Mouse (Mus musculus) ES-E14 (cell line): ENCODE data around the gene Fry. TPM values are rescaled to one million over a fixed set of nuclear protein-coding genes. Genes with fewer than 3 reads are reported as not detected.
A peak's percentile ranks its signal among the peaks of the same experiment; 100 is the strongest.

ENCODE experiments used
- DNase-seq: peaks from one replicate; pipeline ENCODE4 v3.0.0-alpha.2; 2013; ENCODE audit warnings: low read depth, low spot score
- H3K27ac ChIP-seq: 2 replicates; pipeline ENCODE4 v1.5.1; 2012; ENCODE audit warnings: low read depth, mild to moderate bottlenecking, low read length, moderate library complexity, mixed read lengths; ENCODE audit not compliant: poor library complexity, insufficient read depth, severe bottlenecking
- H3K36me3 ChIP-seq: 2 replicates; pipeline ENCODE4 v1.6.1; 2012; ENCODE audit warnings: mild to moderate bottlenecking, low read length, moderate library complexity, mixed read lengths; ENCODE audit not compliant: control insufficient read depth, poor library complexity, insufficient read depth, severe bottlenecking
- H3K4me1 ChIP-seq, 2 experiments: fragments of 150-350 bp in 1 of 2; sonication (generic) in 1 of 2; 2 replicates each; pipeline ENCODE4 v1.6.1; 2012; ENCODE audit warnings: low read length in 2 of 2, mild to moderate bottlenecking in 1 of 2, mixed read lengths in 1 of 2; ENCODE audit not compliant: control insufficient read depth in 2 of 2, insufficient read depth in 2 of 2, poor library complexity in 1 of 2
- H3K4me3 ChIP-seq, 2 experiments: fragments of 150-350 bp in 1 of 2; sonication (generic) in 1 of 2; 2 replicates each; pipeline ENCODE4 v1.5.1; 2012; ENCODE audit warnings: low read length in 2 of 2, low read depth in 1 of 2, mild to moderate bottlenecking in 1 of 2, mixed read lengths in 1 of 2; ENCODE audit not compliant: insufficient read depth in 1 of 2, poor library complexity in 1 of 2, severe bottlenecking in 1 of 2
- H3K9ac ChIP-seq: 2 replicates; pipeline ENCODE4 v1.6.1; 2012; ENCODE audit warnings: low read depth, mild to moderate bottlenecking, low read length, mixed read lengths; ENCODE audit not compliant: poor library complexity, insufficient read depth, severe bottlenecking
- H3K9me3 ChIP-seq: fragments of 150-350 bp; sonication (generic); 2 replicates; pipeline ENCODE4 v1.6.1; 2012; ENCODE audit warnings: low read depth, mild to moderate bottlenecking, low read length; ENCODE audit not compliant: control insufficient read depth, insufficient read depth
- CHD2 ChIP-seq: IDR thresholded peaks from 2 replicates; pipeline ENCODE4 v1.6.1; 2014; ENCODE audit warnings: mild to moderate bottlenecking, low read depth, low read length, inconsistent platforms
- HCFC1 ChIP-seq: IDR thresholded peaks from 2 replicates; pipeline ENCODE4 v1.6.1; 2012; ENCODE audit warnings: low read length, inconsistent platforms, borderline replicate concordance; ENCODE audit not compliant: insufficient read depth
- MAFK ChIP-seq: IDR thresholded peaks from 2 replicates; pipeline ENCODE4 v1.6.1; 2014; ENCODE audit warnings: mild to moderate bottlenecking, low read depth, low read length, inconsistent platforms; ENCODE audit not compliant: insufficient read depth
- ZC3H11A ChIP-seq: IDR thresholded peaks from 2 replicates; pipeline ENCODE4 v1.6.1; 2012; ENCODE audit warnings: low read depth, mild to moderate bottlenecking, inconsistent platforms, low read length, borderline replicate concordance
- ZNF384 ChIP-seq: IDR thresholded peaks from 2 replicates; pipeline ENCODE4 v1.6.1; 2012; ENCODE audit warnings: low read depth, low read length, inconsistent platforms
- in situ Hi-C, 2 experiments: fragments of 600-800 bp; cut with MboI; formaldehyde crosslinking; loops; one replicate each; pipeline ENCODE4 v1.15.1; 2025; ENCODE audit warnings: low sequenced_read_pairs in 2 of 2, inconsistent platforms in 1 of 2; ENCODE audit not compliant: unreplicated experiment in 2 of 2
- total RNA-seq: library from RNA; depleted of rRNA; stranded (reverse); fragments of 300-350 nt; gene quantifications from 2 replicates; pipeline ENCODE4 v1.2.3, GENCODE M21; 2012

Gene Fry
- total RNA-seq, 1 experiment, result 8.4 TPM

DNA sequence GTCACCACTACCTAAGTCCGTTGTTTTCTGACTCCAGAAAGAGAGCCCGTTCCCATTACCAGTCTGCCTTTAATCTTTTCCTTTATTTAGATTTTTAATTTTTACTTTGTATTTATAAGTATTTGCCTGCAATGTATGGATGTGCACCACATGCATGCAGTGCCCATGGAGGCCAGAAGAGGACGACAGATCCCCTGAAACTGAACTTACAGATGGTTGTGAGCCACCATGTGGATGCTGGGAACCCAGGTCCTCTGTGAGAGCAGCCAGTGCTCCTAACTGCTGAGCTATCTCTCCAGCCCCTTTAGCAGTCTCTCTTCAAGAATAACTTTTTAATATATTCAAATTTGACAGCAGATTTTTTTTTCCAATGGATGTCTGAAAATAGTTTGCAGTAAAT, 223.7 kb downstream of the Fry start:
- no peak overlapping the region for H3K4me3 ChIP-seq
- H3K4me1 ChIP-seq, result no peaks in the 10 kb centered on the region
- in situ Hi-C loops, result no loop called here
- no peaks in the 10 kb centered on the region for H3K36me3 ChIP-seq
- H3K27ac ChIP-seq, result no peak overlapping the region
- DNase-seq, result no peak
- no peak overlapping the region for H3K9ac ChIP-seq
- TF ChIP-seq HCFC1, result no peak
- TF ChIP-seq ZC3H11A, result 0 out of 2 replicates have a peak, but pooled peaks have one; percentile 10
- H3K9me3 ChIP-seq, result no peaks in the 10 kb centered on the region

DNA sequence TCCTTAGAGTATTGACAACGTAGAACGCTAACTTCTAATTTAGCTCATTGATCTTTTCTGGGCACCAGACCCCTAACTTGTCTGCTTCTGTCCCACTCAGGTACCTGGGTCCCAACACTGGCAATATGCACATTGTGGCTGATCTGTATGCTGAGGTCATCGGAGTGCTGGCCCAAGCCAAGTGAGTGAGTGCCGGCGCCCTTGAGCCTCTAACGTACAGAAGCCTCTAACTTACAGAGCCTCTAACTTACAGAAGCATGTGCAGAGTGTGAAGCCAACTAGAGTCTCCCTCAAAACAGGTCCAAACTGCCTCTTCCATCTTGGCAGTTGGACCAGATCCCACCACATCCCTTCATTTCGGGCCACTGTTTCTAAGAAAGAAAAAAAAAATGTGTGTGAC, 227.5 kb downstream of the Fry start:
- in situ Hi-C loops, result no loop called here
- Histone ChIP-seq H3K27ac (no peak overlapping the region), H3K9me3 (no peaks in the 10 kb centered on the region), H3K36me3 (no peaks in the 10 kb centered on the region), H3K4me1 (no peaks in the 10 kb centered on the region), H3K9ac (no peak overlapping the region), H3K4me3 (no peak overlapping the region)
- DNase-seq, result no peak
- no peak for TF ChIP-seq ZNF384
- TF ChIP-seq MAFK, result no peak
- no peak for TF ChIP-seq ZC3H11A
- TF ChIP-seq CHD2, result no peak
- TF ChIP-seq HCFC1, result no peak

DNA sequence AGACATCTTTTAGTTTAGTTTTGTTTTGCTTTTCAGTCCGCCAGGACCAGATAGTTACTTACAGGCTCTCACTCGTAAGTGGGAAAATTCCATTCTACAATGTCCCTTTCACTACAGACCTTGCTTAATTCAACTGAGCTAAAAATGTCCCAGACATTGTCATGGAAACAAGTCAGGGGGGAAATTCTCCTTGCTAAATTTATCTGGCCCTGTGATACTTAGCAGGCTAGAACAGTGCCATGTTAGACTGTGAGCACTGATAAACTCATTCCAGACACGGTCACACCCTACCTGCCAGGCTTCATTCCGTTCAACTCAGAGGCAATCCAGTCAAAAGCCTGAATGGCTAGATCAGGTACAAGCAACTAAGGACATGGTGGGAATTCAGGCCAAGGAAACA, 227.9 kb downstream of the Fry start:
- in situ Hi-C loops, result no loop called here
- H3K9me3 ChIP-seq, result no peaks in the 10 kb centered on the region
- no peak overlapping the region for H3K4me3 ChIP-seq
- TF ChIP-seq ZNF384 (no peak), ZC3H11A (no peak), MAFK (no peak)
- no peak overlapping the region for H3K27ac ChIP-seq
- no peak for DNase-seq
- no peaks in the 10 kb centered on the region for H3K4me1 ChIP-seq
- H3K9ac ChIP-seq, result no peak overlapping the region
- H3K36me3 ChIP-seq, result no peaks in the 10 kb centered on the region

DNA sequence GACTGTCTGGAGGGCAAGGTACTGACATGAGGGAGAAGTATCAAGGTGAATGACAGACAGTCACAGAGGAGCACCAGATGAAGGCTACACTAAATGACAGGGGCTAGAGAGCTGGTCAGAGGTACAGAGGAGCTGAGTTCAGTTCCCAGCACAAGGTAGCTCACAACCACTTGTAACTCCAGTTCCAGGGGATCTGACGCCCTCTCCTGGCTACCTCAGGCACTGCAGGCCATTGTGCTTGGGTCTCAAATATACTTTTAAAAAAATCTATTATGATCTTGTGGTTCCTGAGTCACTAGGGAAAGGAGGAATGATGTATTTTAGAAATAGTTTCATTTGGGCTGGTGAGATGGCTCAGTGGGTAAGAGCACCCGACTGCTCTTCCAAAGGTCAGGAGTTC, 229.4 kb downstream of the Fry start:
- H3K27ac ChIP-seq, result no peak overlapping the region
- TF ChIP-seq ZC3H11A, result no peak
- no peaks in the 10 kb centered on the region for H3K9me3 ChIP-seq
- H3K4me3 ChIP-seq, result no peak overlapping the region
- H3K4me1 ChIP-seq, result 0 out of 4 replicates have a peak, but pooled peaks cover 0 to 2% of the 10 kb centered on the region in 2 experiments
- in situ Hi-C loops, result no loop called here
- no peak overlapping the region for H3K9ac ChIP-seq
- H3K36me3 ChIP-seq, result no peaks in the 10 kb centered on the region
- DNase-seq, result no peak

DNA sequence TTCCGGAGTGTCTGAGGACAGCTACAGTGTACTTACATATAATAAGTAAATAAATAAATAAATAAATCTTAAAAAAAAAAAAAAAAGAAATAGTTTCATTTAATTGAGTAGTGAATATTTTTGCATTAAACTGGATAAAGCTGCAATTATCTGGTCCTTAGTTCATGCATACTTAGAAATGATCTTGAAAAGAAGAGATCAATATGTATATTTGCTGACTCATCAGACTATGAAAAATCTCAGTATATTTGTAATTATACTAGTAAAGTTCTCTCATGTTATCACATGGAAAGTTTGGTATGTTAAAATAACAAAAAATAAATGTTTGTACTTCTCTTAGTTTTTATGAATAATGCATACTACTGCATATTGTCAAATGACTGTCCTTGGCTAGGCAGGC, 229.9 kb downstream of the Fry start:
- DNase-seq, result no peak
- Histone ChIP-seq H3K4me1 (0 out of 4 replicates have a peak, but pooled peaks cover 0 to 2% of the 10 kb centered on the region in 2 experiments), H3K9me3 (no peaks in the 10 kb centered on the region), H3K36me3 (no peaks in the 10 kb centered on the region), H3K27ac (no peak overlapping the region), H3K4me3 (no peak overlapping the region), H3K9ac (no peak overlapping the region)
- TF ChIP-seq ZNF384 (no peak), MAFK (peak; percentile 91)
- in situ Hi-C loops, result no loop called here
